Mouse (Mus musculus): Measurements from ENCODE around the gene G3bp2. TPM values are rescaled to one million over a fixed set of nuclear protein-coding genes. Genes with fewer than 3 reads are reported as not detected.

Gene G3bp2
- polyA plus RNA-seq, 1 experiment from 2014 or later = 192 TPM

GRCm38 (mm10) chr5:92042377-92043348, 40.9 kb downstream of the G3bp2 start:
- Histone ChIP-seq H3K27ac (ENCODE audit: low read depth) (peak overlapping the region; percentile 38; the same call in 1 of the 2 replicates), H3K36me3 (ENCODE audit: control insufficient read depth, insufficient read depth, low read length) (no peaks in the 10 kb centered on the region), H3K4me1 (replicated peaks; ENCODE audit: control insufficient read depth, insufficient read depth, low read length) (peaks cover 9% of the 10 kb centered on the region), H3K9me3 (ENCODE audit: control insufficient read depth, low read length) (no peaks in the 10 kb centered on the region), H3K9ac (ENCODE audit: low read length) (peak overlapping the region; percentile 52), H3K27me3 (replicated peaks; ENCODE audit: control insufficient read depth, insufficient read depth, low read length) (peaks cover 7% of the 10 kb centered on the region; the same call in 1 of the 2 replicates), H3K4me3 (ENCODE audit: low read depth, low read length) (peak overlapping the region; percentile 74), H3K4me2 (ENCODE audit: low read length) (peak overlapping the region; percentile 93)
- DNase-seq (ENCODE audit: low spot score) (peak; percentile 95), ATAC-seq (replicated peaks; ENCODE audit: low FRiP score, low TSS enrichment, low read depth) (peak; percentile 100)
- under 1% methylated on average over 68 of the region's 68 CpGs for WGBS

- H3K27me3 ChIP-seq (replicated peaks; ENCODE audit: control insufficient read depth, insufficient read depth, low read length) = no peaks in the 10 kb centered on the region
- H3K4me1 ChIP-seq (replicated peaks; ENCODE audit: control insufficient read depth, insufficient read depth, low read length) = no peaks in the 10 kb centered on the region
- no peak for ATAC-seq (replicated peaks; ENCODE audit: low FRiP score, low TSS enrichment, low read depth)
- no peak for DNase-seq (ENCODE audit: low spot score)
- WGBS = 57% methylated on average over 2 of the region's 2 CpGs
- no peak overlapping the region for H3K9ac ChIP-seq (ENCODE audit: low read length)
- no peak overlapping the region for H3K4me3 ChIP-seq (ENCODE audit: low read depth, low read length)
- H3K4me2 ChIP-seq (ENCODE audit: low read length) = no peak overlapping the region
- H3K36me3 ChIP-seq (ENCODE audit: control insufficient read depth, insufficient read depth, low read length) = no peaks in the 10 kb centered on the region
- H3K9me3 ChIP-seq (ENCODE audit: control insufficient read depth, low read length) = no peaks in the 10 kb centered on the region
- H3K27ac ChIP-seq (ENCODE audit: low read depth) = no peak overlapping the region
Observed at GRCm38 (mm10) chr5:92019960-92020359, 63.6 kb downstream of the G3bp2 start.

GRCm38 (mm10) chr5:92011756-92012155, 71.8 kb downstream of the G3bp2 start:
- H3K36me3 ChIP-seq (ENCODE audit: control insufficient read depth, insufficient read depth, low read length) = no peaks in the 10 kb centered on the region
- no peak overlapping the region for H3K9ac ChIP-seq (ENCODE audit: low read length)
- no peak overlapping the region for H3K27ac ChIP-seq (ENCODE audit: low read depth)
- no peaks in the 10 kb centered on the region for H3K9me3 ChIP-seq (ENCODE audit: control insufficient read depth, low read length)
- no peak overlapping the region for H3K4me3 ChIP-seq (ENCODE audit: low read depth, low read length)
- H3K27me3 ChIP-seq (replicated peaks; ENCODE audit: control insufficient read depth, insufficient read depth, low read length) = no peaks in the 10 kb centered on the region
- DNase-seq (ENCODE audit: low spot score) (no peak), ATAC-seq (replicated peaks; ENCODE audit: low FRiP score, low TSS enrichment, low read depth) (no peak)
- no peak overlapping the region for H3K4me2 ChIP-seq (ENCODE audit: low read length)
- no peaks in the 10 kb centered on the region for H3K4me1 ChIP-seq (replicated peaks; ENCODE audit: control insufficient read depth, insufficient read depth, low read length)
- 59% methylated on average over 7 of the region's 7 CpGs for WGBS

- Histone ChIP-seq H3K4me2 (ENCODE audit: low read length) (no peak overlapping the region), H3K9me3 (ENCODE audit: control insufficient read depth, low read length) (no peaks in the 10 kb centered on the region), H3K4me1 (replicated peaks; ENCODE audit: control insufficient read depth, insufficient read depth, low read length) (no peaks in the 10 kb centered on the region), H3K27me3 (replicated peaks; ENCODE audit: control insufficient read depth, insufficient read depth, low read length) (no peaks in the 10 kb centered on the region), H3K4me3 (ENCODE audit: low read depth, low read length) (no peak overlapping the region), H3K36me3 (ENCODE audit: control insufficient read depth, insufficient read depth, low read length) (no peaks in the 10 kb centered on the region), H3K9ac (ENCODE audit: low read length) (no peak overlapping the region), H3K27ac (ENCODE audit: low read depth) (no peak overlapping the region)
- DNase-seq (ENCODE audit: low spot score) (no peak), ATAC-seq (replicated peaks; ENCODE audit: low FRiP score, low TSS enrichment, low read depth) (no peak)
- 43% methylated on average over 2 of the region's 2 CpGs for WGBS
Observed at GRCm38 (mm10) chr5:92009827-92010226, 73.7 kb downstream of the G3bp2 start.

GRCm38 (mm10) chr5:92003011-92003410, 80.5 kb downstream of the G3bp2 start:
- Histone ChIP-seq H3K4me1 (replicated peaks; ENCODE audit: control insufficient read depth, insufficient read depth, low read length) (no peaks in the 10 kb centered on the region), H3K36me3 (ENCODE audit: control insufficient read depth, insufficient read depth, low read length) (no peaks in the 10 kb centered on the region), H3K4me3 (ENCODE audit: low read depth, low read length) (no peak overlapping the region), H3K27me3 (replicated peaks; ENCODE audit: control insufficient read depth, insufficient read depth, low read length) (no peaks in the 10 kb centered on the region), H3K9me3 (ENCODE audit: control insufficient read depth, low read length) (no peaks in the 10 kb centered on the region), H3K9ac (ENCODE audit: low read length) (no peak overlapping the region), H3K27ac (ENCODE audit: low read depth) (no peak overlapping the region), H3K4me2 (ENCODE audit: low read length) (no peak overlapping the region)
- WGBS = 65% methylated on average over 2 of the region's 2 CpGs
- no peak for ATAC-seq (replicated peaks; ENCODE audit: low FRiP score, low TSS enrichment, low read depth)
- DNase-seq (ENCODE audit: low spot score) = peak; percentile 53

Other genes starting within 250 kb of the G3bp2 start
- 51.3 and 52.3 TPM in 2 replicates for gene Rchy1, start 120.7 kb downstream of the G3bp2 start, polyA plus RNA-seq (2014; fragmentation: Nextera tagmentation; extraction: Ambion mirVana)
- not detected in 2 replicates for gene Odaph, start 96.2 kb downstream of the G3bp2 start, polyA plus RNA-seq (2014; fragmentation: Nextera tagmentation; extraction: Ambion mirVana)
- 2.5 and 2.6 TPM in 2 replicates for gene Cdkl2, start 39.8 kb downstream of the G3bp2 start, polyA plus RNA-seq (2014; fragmentation: Nextera tagmentation; extraction: Ambion mirVana)
- gene Uso1, start 54.2 kb upstream of the G3bp2 start, polyA plus RNA-seq (2014; fragmentation: Nextera tagmentation; extraction: Ambion mirVana) = 30.8 and 31.5 TPM in 2 replicates
- not detected in 2 replicates for gene U90926, start 131.7 kb upstream of the G3bp2 start, polyA plus RNA-seq (2014; fragmentation: Nextera tagmentation; extraction: Ambion mirVana)
- gene Ppef2, start 172.6 kb upstream of the G3bp2 start, polyA plus RNA-seq (2014; fragmentation: Nextera tagmentation; extraction: Ambion mirVana) = 1.5 and 2.0 TPM in 2 replicates
- gene Naaa, start 194.5 kb upstream of the G3bp2 start, polyA plus RNA-seq (2014; fragmentation: Nextera tagmentation; extraction: Ambion mirVana) = 22.5 and 23.5 TPM in 2 replicates
- 47.4 and 51.3 TPM in 2 replicates for gene Sdad1, start 226.8 kb upstream of the G3bp2 start, polyA plus RNA-seq (2014; fragmentation: Nextera tagmentation; extraction: Ambion mirVana)
- gene Cxcl9, start 244.4 kb upstream of the G3bp2 start, polyA plus RNA-seq (2014; fragmentation: Nextera tagmentation; extraction: Ambion mirVana) = not detected in 2 replicates
- 2.5 and 2.6 TPM in 2 replicates for gene Art3, start 248.1 kb upstream of the G3bp2 start, polyA plus RNA-seq (2014; fragmentation: Nextera tagmentation; extraction: Ambion mirVana)

Data from intestine, embryonic 14.5 days (tissue).